Mouse (Mus musculus): ENCODE measurements at regions not wholly inside any gene's neighbourhood (a gene's known extent, or its start where the extent isn't known, plus 50 kb on each side); places are given as distances from the start of the nearest gene placed in this dataset.

GRCm38 (mm10) chr10:111833611-111834010 is 138.9 kb upstream of the Krr1 start:
- ATAC-seq = no peak

GRCm38 (mm10) chr10:111834280-111834679 is 138.2 kb upstream of the Krr1 start:
- Histone ChIP-seq H3K27me3 (replicated peaks; ENCODE audit: control insufficient read depth, insufficient read depth, low read length) (no peaks in the 10 kb centered on the region), H3K36me3 (ENCODE audit: control insufficient read depth, insufficient read depth) (no peaks in the 10 kb centered on the region), H3K27ac (ENCODE audit: low read depth, low read length) (no peak overlapping the region), H3K4me3 (ENCODE audit: low read depth, low read length) (no peak overlapping the region), H3K9me3 (ENCODE audit: control insufficient read depth) (no peaks in the 10 kb centered on the region), H3K4me1 (replicated peaks; ENCODE audit: control insufficient read depth, insufficient read depth, low read length) (peaks cover 2% of the 10 kb centered on the region; the same call in 1 of the 2 replicates), H3K4me2 (replicated peaks; ENCODE audit: low read depth) (peak overlapping the region; percentile 37; the same call in 1 of the 2 replicates), H3K9ac (ENCODE audit: low read depth, low read length) (no peak overlapping the region)
- ATAC-seq = peak; percentile 50; the same call in 1 of the 2 replicates
- WGBS = 20% methylated on average over 5 of the region's 5 CpGs
- no peak for TF ChIP-seq CTCF (IDR thresholded peaks at IDR 0.05; ENCODE audit: low read depth)

More at GRCm38 (mm10) chr10:111833611-111834010, 138.9 kb upstream of the Krr1 start:
- Histone ChIP-seq H3K4me2 (replicated peaks; ENCODE audit: low read depth) (no peak overlapping the region), H3K4me1 (replicated peaks; ENCODE audit: control insufficient read depth, insufficient read depth, low read length) (peaks cover 2% of the 10 kb centered on the region; the same call in 1 of the 2 replicates), H3K27me3 (replicated peaks; ENCODE audit: control insufficient read depth, insufficient read depth, low read length) (no peaks in the 10 kb centered on the region), H3K9ac (ENCODE audit: low read depth, low read length) (no peak overlapping the region), H3K27ac (ENCODE audit: low read depth, low read length) (no peak overlapping the region), H3K4me3 (ENCODE audit: low read depth, low read length) (no peak overlapping the region), H3K36me3 (ENCODE audit: control insufficient read depth, insufficient read depth) (no peaks in the 10 kb centered on the region), H3K9me3 (ENCODE audit: control insufficient read depth) (no peaks in the 10 kb centered on the region)
- no peak for TF ChIP-seq CTCF (IDR thresholded peaks at IDR 0.05; ENCODE audit: low read depth)
- WGBS = 93% methylated on average over 2 of the region's 2 CpGs

- Histone ChIP-seq H3K36me3 (ENCODE audit: control insufficient read depth, insufficient read depth) (no peaks in the 10 kb centered on the region), H3K9me3 (ENCODE audit: control insufficient read depth) (no peaks in the 10 kb centered on the region), H3K4me1 (replicated peaks; ENCODE audit: control insufficient read depth, insufficient read depth, low read length) (peaks cover 2% of the 10 kb centered on the region; the same call in 1 of the 2 replicates), H3K27ac (ENCODE audit: low read depth, low read length) (no peak overlapping the region), H3K4me3 (ENCODE audit: low read depth, low read length) (no peak overlapping the region), H3K27me3 (replicated peaks; ENCODE audit: control insufficient read depth, insufficient read depth, low read length) (no peaks in the 10 kb centered on the region), H3K4me2 (replicated peaks; ENCODE audit: low read depth) (peak overlapping the region; percentile 37; the same call in 1 of the 2 replicates), H3K9ac (ENCODE audit: low read depth, low read length) (no peak overlapping the region)
- ATAC-seq = peak; percentile 80
- WGBS = 40% methylated on average over 11 of the region's 11 CpGs
- no peak for TF ChIP-seq CTCF (IDR thresholded peaks at IDR 0.05; ENCODE audit: low read depth)
Observed at GRCm38 (mm10) chr10:111834925-111835823, 137.3 kb upstream of the Krr1 start.

- no peaks in the 10 kb centered on the region for H3K9me3 ChIP-seq (ENCODE audit: control insufficient read depth)
- no peak overlapping the region for H3K27ac ChIP-seq (ENCODE audit: low read depth, low read length)
- H3K4me2 ChIP-seq (replicated peaks; ENCODE audit: low read depth) = no peak overlapping the region
- peaks cover 2% of the 10 kb centered on the region; the same call in 1 of the 2 replicates for H3K4me1 ChIP-seq (replicated peaks; ENCODE audit: control insufficient read depth, insufficient read depth, low read length)
- no peak overlapping the region for H3K9ac ChIP-seq (ENCODE audit: low read depth, low read length)
- ATAC-seq = no peak
- TF ChIP-seq CTCF (IDR thresholded peaks at IDR 0.05; ENCODE audit: low read depth) = no peak
- no peaks in the 10 kb centered on the region for H3K27me3 ChIP-seq (replicated peaks; ENCODE audit: control insufficient read depth, insufficient read depth, low read length)
- no peaks in the 10 kb centered on the region for H3K36me3 ChIP-seq (ENCODE audit: control insufficient read depth, insufficient read depth)
- 58% methylated on average over 5 of the region's 5 CpGs for whole genome bisulfite sequencing
- no peak overlapping the region for H3K4me3 ChIP-seq (ENCODE audit: low read depth, low read length)
Observed at GRCm38 (mm10) chr10:111836191-111836590, 136.3 kb upstream of the Krr1 start.

GRCm38 (mm10) chr10:111836802-111837201 is 135.7 kb upstream of the Krr1 start:
- no peaks in the 10 kb centered on the region for H3K9me3 ChIP-seq (ENCODE audit: control insufficient read depth)
- H3K27me3 ChIP-seq (replicated peaks; ENCODE audit: control insufficient read depth, insufficient read depth, low read length) = no peaks in the 10 kb centered on the region
- ATAC-seq = peak; percentile 46
- WGBS = 35% methylated on average over 4 of the region's 4 CpGs
- H3K9ac ChIP-seq (ENCODE audit: low read depth, low read length) = no peak overlapping the region
- no peaks in the 10 kb centered on the region for H3K36me3 ChIP-seq (ENCODE audit: control insufficient read depth, insufficient read depth)
- H3K4me3 ChIP-seq (ENCODE audit: low read depth, low read length) = no peak overlapping the region
- peaks cover 2% of the 10 kb centered on the region; the same call in 1 of the 2 replicates for H3K4me1 ChIP-seq (replicated peaks; ENCODE audit: control insufficient read depth, insufficient read depth, low read length)
- H3K27ac ChIP-seq (ENCODE audit: low read depth, low read length) = no peak overlapping the region; the same call in 1 of the 2 replicates
- TF ChIP-seq CTCF (IDR thresholded peaks at IDR 0.05; ENCODE audit: low read depth) = no peak
- no peak overlapping the region for H3K4me2 ChIP-seq (replicated peaks; ENCODE audit: low read depth)

GRCm38 (mm10) chr10:111842321-111842775 is 130.1 kb upstream of the Krr1 start:
- Histone ChIP-seq H3K27me3 (replicated peaks; ENCODE audit: control insufficient read depth, insufficient read depth, low read length) (no peaks in the 10 kb centered on the region), H3K27ac (ENCODE audit: low read depth, low read length) (no peak overlapping the region), H3K9me3 (ENCODE audit: control insufficient read depth) (no peaks in the 10 kb centered on the region), H3K4me1 (replicated peaks; ENCODE audit: control insufficient read depth, insufficient read depth, low read length) (no peaks in the 10 kb centered on the region), H3K4me2 (replicated peaks; ENCODE audit: low read depth) (no peak overlapping the region), H3K36me3 (ENCODE audit: control insufficient read depth, insufficient read depth) (no peaks in the 10 kb centered on the region), H3K4me3 (ENCODE audit: low read depth, low read length) (no peak overlapping the region), H3K9ac (ENCODE audit: low read depth, low read length) (no peak overlapping the region)
- 81% methylated on average over 11 of the region's 11 CpGs for WGBS
- TF ChIP-seq CTCF (IDR thresholded peaks at IDR 0.05; ENCODE audit: low read depth) = no peak
- no peak for ATAC-seq
